Mouse (Mus musculus): ENCODE data around the gene Pigk. TPM values are rescaled to one million over a fixed set of nuclear protein-coding genes. Genes with fewer than 3 reads are reported as not detected.

Pigk gene
- total RNA-seq, 1 experiment = 44.6 TPM

DNA sequence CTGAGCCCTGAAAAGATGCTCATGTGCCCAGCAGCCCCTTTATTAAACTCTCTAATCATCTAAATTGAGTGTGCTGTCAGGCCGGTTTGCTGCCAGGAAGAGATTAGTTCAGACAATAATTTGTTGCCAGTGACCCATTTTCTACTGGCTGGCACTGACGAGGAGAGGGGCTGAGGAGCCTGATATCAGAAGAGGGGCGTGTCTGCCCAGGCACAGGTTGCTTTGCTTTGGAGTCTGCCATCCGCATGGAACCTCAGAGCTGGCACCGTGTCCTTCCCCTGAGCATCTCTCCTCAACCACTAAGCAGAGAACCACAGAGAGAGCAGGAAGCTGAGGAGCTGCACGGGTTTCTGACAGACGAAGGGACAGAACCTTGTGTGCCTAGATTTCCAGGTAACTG, 174.2 kb downstream of the Pigk start:
- Histone ChIP-seq H3K36me3 (ENCODE audit: control insufficient read depth, insufficient read depth, low read length, poor library complexity, severe bottlenecking) (no peaks in the 10 kb centered on the region), H3K4me1 (ENCODE audit: control insufficient read depth in 2 of 2, insufficient read depth in 2 of 2, low read length in 2 of 2, poor library complexity in 1 of 2) (no peaks in the 10 kb centered on the region), H3K4me3 (ENCODE audit: insufficient read depth in 1 of 2, low read depth in 1 of 2, low read length in 2 of 2, poor library complexity in 1 of 2, severe bottlenecking in 1 of 2) (no peak overlapping the region), H3K27ac (ENCODE audit: insufficient read depth, low read depth, low read length, poor library complexity, severe bottlenecking) (no peak overlapping the region), H3K9me3 (ENCODE audit: control insufficient read depth, insufficient read depth, low read depth, low read length) (no peaks in the 10 kb centered on the region), H3K9ac (ENCODE audit: insufficient read depth, low read depth, low read length, poor library complexity, severe bottlenecking) (no peak overlapping the region)
- TF ChIP-seq MAFK (IDR thresholded peaks at IDR 0.05; ENCODE audit: insufficient read depth, low read depth, low read length) (no peak), ZNF384 (IDR thresholded peaks at IDR 0.05; ENCODE audit: low read depth, low read length) (no peak), ZC3H11A (IDR thresholded peaks at IDR 0.05; ENCODE audit: borderline replicate concordance, low read depth, low read length) (no peak), HCFC1 (IDR thresholded peaks at IDR 0.05; ENCODE audit: borderline replicate concordance, insufficient read depth, low read length) (no peak)
- in situ Hi-C loops (cut with MboI; ENCODE audit: low sequenced_read_pairs in 2 of 2, unreplicated experiment in 2 of 2) = no loop called here
- no peak for DNase-seq (ENCODE audit: low read depth, low spot score)

DNA sequence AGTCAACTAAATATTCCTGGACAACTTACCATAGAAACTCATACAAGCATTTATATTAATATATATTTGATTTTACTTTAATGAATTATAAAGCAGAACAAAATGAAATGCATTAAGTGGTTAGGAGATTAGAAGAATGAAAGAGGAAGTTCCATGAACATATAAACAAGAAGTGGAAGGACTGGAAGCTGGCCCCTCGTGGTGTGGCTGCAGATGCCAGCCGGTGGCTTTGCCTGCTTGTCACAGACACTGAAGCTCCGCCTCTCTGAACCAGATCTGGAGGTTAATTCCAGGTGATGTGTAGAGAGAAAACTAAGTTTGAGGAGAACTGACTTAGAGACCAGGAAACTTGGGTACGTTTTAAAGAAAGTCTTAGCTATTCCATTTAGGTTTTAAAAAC, 181.0 kb downstream of the Pigk start:
- Histone ChIP-seq H3K36me3 (ENCODE audit: control insufficient read depth, insufficient read depth, low read length, poor library complexity, severe bottlenecking) (no peaks in the 10 kb centered on the region), H3K27ac (ENCODE audit: insufficient read depth, low read depth, low read length, poor library complexity, severe bottlenecking) (no peak overlapping the region), H3K9me3 (ENCODE audit: control insufficient read depth, insufficient read depth, low read depth, low read length) (no peaks in the 10 kb centered on the region), H3K4me1 (ENCODE audit: control insufficient read depth in 2 of 2, insufficient read depth in 2 of 2, low read length in 2 of 2, poor library complexity in 1 of 2) (no peaks in the 10 kb centered on the region), H3K9ac (ENCODE audit: insufficient read depth, low read depth, low read length, poor library complexity, severe bottlenecking) (no peak overlapping the region), H3K4me3 (ENCODE audit: insufficient read depth in 1 of 2, low read depth in 1 of 2, low read length in 2 of 2, poor library complexity in 1 of 2, severe bottlenecking in 1 of 2) (no peak overlapping the region)
- TF ChIP-seq MAFK (IDR thresholded peaks at IDR 0.05; ENCODE audit: insufficient read depth, low read depth, low read length) = no peak
- TF ChIP-seq HCFC1 (IDR thresholded peaks at IDR 0.05; ENCODE audit: borderline replicate concordance, insufficient read depth, low read length) = no peak
- TF ChIP-seq ZNF384 (IDR thresholded peaks at IDR 0.05; ENCODE audit: low read depth, low read length) = no peak
- TF ChIP-seq ZC3H11A (IDR thresholded peaks at IDR 0.05; ENCODE audit: borderline replicate concordance, low read depth, low read length) = no peak
- no peak for TF ChIP-seq CHD2 (IDR thresholded peaks at IDR 0.05; ENCODE audit: low read depth, low read length)
- in situ Hi-C loops (cut with MboI; ENCODE audit: low sequenced_read_pairs in 2 of 2, unreplicated experiment in 2 of 2) = no loop called here
- no peak for DNase-seq (ENCODE audit: low read depth, low spot score)

- Histone ChIP-seq H3K4me1 (ENCODE audit: control insufficient read depth in 2 of 2, insufficient read depth in 2 of 2, low read length in 2 of 2, poor library complexity in 1 of 2) (no peaks in the 10 kb centered on the region), H3K9ac (ENCODE audit: insufficient read depth, low read depth, low read length, poor library complexity, severe bottlenecking) (no peak overlapping the region), H3K4me3 (ENCODE audit: insufficient read depth in 1 of 2, low read depth in 1 of 2, low read length in 2 of 2, poor library complexity in 1 of 2, severe bottlenecking in 1 of 2) (no peak overlapping the region), H3K27ac (ENCODE audit: insufficient read depth, low read depth, low read length, poor library complexity, severe bottlenecking) (no peak overlapping the region), H3K9me3 (ENCODE audit: control insufficient read depth, insufficient read depth, low read depth, low read length) (no peaks in the 10 kb centered on the region), H3K36me3 (ENCODE audit: control insufficient read depth, insufficient read depth, low read length, poor library complexity, severe bottlenecking) (no peaks in the 10 kb centered on the region)
- DNase-seq (ENCODE audit: low read depth, low spot score) = no peak
- in situ Hi-C loops (cut with MboI; ENCODE audit: low sequenced_read_pairs in 2 of 2, unreplicated experiment in 2 of 2) = no loop called here
- no peak for TF ChIP-seq CHD2 (IDR thresholded peaks at IDR 0.05; ENCODE audit: low read depth, low read length)
- TF ChIP-seq MAFK (IDR thresholded peaks at IDR 0.05; ENCODE audit: insufficient read depth, low read depth, low read length) = no peak
- no peak for TF ChIP-seq ZNF384 (IDR thresholded peaks at IDR 0.05; ENCODE audit: low read depth, low read length)
- TF ChIP-seq HCFC1 (IDR thresholded peaks at IDR 0.05; ENCODE audit: borderline replicate concordance, insufficient read depth, low read length) = no peak
- no peak for TF ChIP-seq ZC3H11A (IDR thresholded peaks at IDR 0.05; ENCODE audit: borderline replicate concordance, low read depth, low read length)
Measured at GRCm38 (mm10) chr3:152896111-152896510, 182.2 kb downstream of the Pigk start.

DNA sequence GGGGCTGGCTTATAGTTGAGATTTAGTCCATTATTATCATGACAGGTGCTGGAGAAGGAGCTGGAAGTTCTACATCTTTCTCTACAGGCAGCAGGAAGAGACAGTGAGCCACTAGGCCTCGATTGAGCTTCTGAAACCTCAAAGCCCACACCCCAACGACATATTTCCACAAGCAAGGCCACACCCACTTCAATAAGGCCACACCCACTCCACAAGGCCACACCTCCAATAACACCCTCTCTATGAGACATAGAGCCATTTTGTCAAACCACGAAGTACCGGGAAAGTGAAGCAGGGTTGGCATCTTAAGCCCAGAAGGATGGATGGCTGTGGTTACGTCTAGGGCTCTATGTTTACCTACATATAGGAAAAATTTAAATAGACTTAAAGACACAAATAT, 183.3 kb downstream of the Pigk start:
- TF ChIP-seq ZC3H11A (IDR thresholded peaks at IDR 0.05; ENCODE audit: borderline replicate concordance, low read depth, low read length) = no peak
- DNase-seq (ENCODE audit: low read depth, low spot score) = no peak
- in situ Hi-C loops (cut with MboI; ENCODE audit: low sequenced_read_pairs in 2 of 2, unreplicated experiment in 2 of 2) = no loop called here
- no peaks in the 10 kb centered on the region for H3K36me3 ChIP-seq (ENCODE audit: control insufficient read depth, insufficient read depth, low read length, poor library complexity, severe bottlenecking)
- H3K4me1 ChIP-seq (ENCODE audit: control insufficient read depth in 2 of 2, insufficient read depth in 2 of 2, low read length in 2 of 2, poor library complexity in 1 of 2) = no peaks in the 10 kb centered on the region
- no peak overlapping the region for H3K27ac ChIP-seq (ENCODE audit: insufficient read depth, low read depth, low read length, poor library complexity, severe bottlenecking)
- no peak overlapping the region for H3K4me3 ChIP-seq (ENCODE audit: insufficient read depth in 1 of 2, low read depth in 1 of 2, low read length in 2 of 2, poor library complexity in 1 of 2, severe bottlenecking in 1 of 2)
- H3K9me3 ChIP-seq (ENCODE audit: control insufficient read depth, insufficient read depth, low read depth, low read length) = no peaks in the 10 kb centered on the region
- no peak overlapping the region for H3K9ac ChIP-seq (ENCODE audit: insufficient read depth, low read depth, low read length, poor library complexity, severe bottlenecking)

DNA sequence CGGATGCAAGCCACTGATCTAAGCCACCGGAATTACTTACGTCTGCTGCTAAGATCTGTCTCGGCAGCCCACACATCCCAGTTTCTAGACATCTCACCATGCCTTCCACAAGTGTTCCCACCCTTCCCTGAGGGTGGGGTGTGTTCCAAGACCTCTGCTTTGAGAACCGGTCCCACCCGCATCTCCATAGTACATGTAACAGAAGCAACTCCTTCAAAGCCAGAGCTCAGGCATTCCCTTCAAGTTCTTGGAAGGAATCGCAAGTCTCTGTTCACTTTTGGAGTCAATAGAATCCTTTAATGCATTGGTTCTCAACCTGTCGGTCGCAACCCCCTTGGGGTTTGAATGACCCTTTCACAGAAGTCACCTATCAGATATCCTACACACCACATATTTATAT, 185.0 kb downstream of the Pigk start:
- no peak for TF ChIP-seq ZNF384 (IDR thresholded peaks at IDR 0.05; ENCODE audit: low read depth, low read length)
- no peak for TF ChIP-seq HCFC1 (IDR thresholded peaks at IDR 0.05; ENCODE audit: borderline replicate concordance, insufficient read depth, low read length)
- no peak for TF ChIP-seq CHD2 (IDR thresholded peaks at IDR 0.05; ENCODE audit: low read depth, low read length)
- TF ChIP-seq ZC3H11A (IDR thresholded peaks at IDR 0.05; ENCODE audit: borderline replicate concordance, low read depth, low read length) = no peak
- TF ChIP-seq MAFK (IDR thresholded peaks at IDR 0.05; ENCODE audit: insufficient read depth, low read depth, low read length) = no peak
- peak; percentile 53 for DNase-seq (ENCODE audit: low read depth, low spot score)
- no peak overlapping the region for H3K4me3 ChIP-seq (ENCODE audit: insufficient read depth in 1 of 2, low read depth in 1 of 2, low read length in 2 of 2, poor library complexity in 1 of 2, severe bottlenecking in 1 of 2)
- H3K9me3 ChIP-seq (ENCODE audit: control insufficient read depth, insufficient read depth, low read depth, low read length) = no peaks in the 10 kb centered on the region
- H3K27ac ChIP-seq (ENCODE audit: insufficient read depth, low read depth, low read length, poor library complexity, severe bottlenecking) = no peak overlapping the region
- no peaks in the 10 kb centered on the region for H3K36me3 ChIP-seq (ENCODE audit: control insufficient read depth, insufficient read depth, low read length, poor library complexity, severe bottlenecking)
- no peaks in the 10 kb centered on the region for H3K4me1 ChIP-seq (ENCODE audit: control insufficient read depth in 2 of 2, insufficient read depth in 2 of 2, low read length in 2 of 2, poor library complexity in 1 of 2)
- H3K9ac ChIP-seq (ENCODE audit: insufficient read depth, low read depth, low read length, poor library complexity, severe bottlenecking) = no peak overlapping the region
- in situ Hi-C loops (cut with MboI; ENCODE audit: low sequenced_read_pairs in 2 of 2, unreplicated experiment in 2 of 2) = no loop called here

Data from ES-E14 (cell line).